Mouse (Mus musculus) right cerebral cortex, postnatal 14 days (tissue): Measurements from ENCODE around the gene Nfic.
"Not testable (repeated sequence)": the region's sequence is repeated elsewhere in the genome, so short reads cannot be mapped to it uniquely, and the experiment has no call there.

ENCODE experiments used
- DNase-seq: peaks from one replicate; pipeline ENCODE4 v3.0.0; 2022

The Nfic gene

GRCm38 (mm10) chr10:81458267-81458666 is 2.8 kb upstream of the Nfic start:
- peak; percentile 7 for DNase-seq

GRCm38 (mm10) chr10:81457624-81458023 is 2.2 kb upstream of the Nfic start:
- peak; percentile 5 for DNase-seq

GRCm38 (mm10) chr10:81456983-81457563 is 1.6 kb upstream of the Nfic start:
- peak; percentile 6 for DNase-seq

- no peak for DNase-seq
These were observed 1.3 kb downstream of the Nfic start for GRCm38 (mm10) chr10:81454106-81454505.

- DNase-seq: no peak
These were observed 2.5 kb downstream of the Nfic start for GRCm38 (mm10) chr10:81452947-81453288.

GRCm38 (mm10) chr10:81452237-81452946 is 3.0 kb downstream of the Nfic start:
- peak; percentile 21 for DNase-seq

GRCm38 (mm10) chr10:81451365-81451745 is 4.1 kb downstream of the Nfic start:
- DNase-seq: no peak

- no peak for DNase-seq
These were observed 4.6 kb downstream of the Nfic start for GRCm38 (mm10) chr10:81450641-81451364.

- DNase-seq: peak; percentile 80
These were observed 5.3 kb downstream of the Nfic start for GRCm38 (mm10) chr10:81450140-81450539.

GRCm38 (mm10) chr10:81445516-81445915 is 9.9 kb downstream of the Nfic start:
- not testable (repeated sequence) for DNase-seq

- no peak for DNase-seq
These were observed 14.4 kb downstream of the Nfic start for GRCm38 (mm10) chr10:81441019-81441418.

- peak; percentile 77 for DNase-seq
These were observed 20.0 kb downstream of the Nfic start for GRCm38 (mm10) chr10:81435436-81435835.

- DNase-seq: peak; percentile 9
These were observed 20.8 kb downstream of the Nfic start for GRCm38 (mm10) chr10:81434361-81435263.

GRCm38 (mm10) chr10:81433541-81434289 is 21.7 kb downstream of the Nfic start:
- peak; percentile 21 for DNase-seq

- peak; percentile 88 for DNase-seq
These were observed 22.6 kb downstream of the Nfic start for GRCm38 (mm10) chr10:81432868-81433262.

- DNase-seq: peak; percentile 23
These were observed 23.1 kb downstream of the Nfic start for GRCm38 (mm10) chr10:81432169-81432867.

- peak; percentile 46 for DNase-seq
These were observed 23.8 kb downstream of the Nfic start for GRCm38 (mm10) chr10:81431526-81432168.

GRCm38 (mm10) chr10:81430831-81431525 is 24.5 kb downstream of the Nfic start:
- peak; percentile 74 for DNase-seq

GRCm38 (mm10) chr10:81430141-81430830 is 25.1 kb downstream of the Nfic start:
- DNase-seq: peak; percentile 86

GRCm38 (mm10) chr10:81429605-81430061 is 25.8 kb downstream of the Nfic start:
- peak; percentile 66 for DNase-seq
